8 mouse cellular contexts compared by ENCODE assay signal in genomic region chr7:144789601-144790556, GRCm38 (mm10). TPM values are rescaled to one million over a fixed set of nuclear protein-coding genes. Genes with fewer than 3 reads are reported as not detected.
A peak's percentile ranks its signal among the peaks of the same experiment; 100 is the strongest.
DNase-seq lines count a peak whose midpoint lies in the region; ATAC-seq and TF ChIP-seq lines count a peak whose summit lies in the region.

No protein-coding gene starts in this region.

- TF ChIP-seq CTCF in brain, embryonic 14.5 days (IDR thresholded peaks at IDR 0.05; ENCODE audit: borderline replicate concordance, extremely low read depth, insufficient read depth, insufficient read length) = peak; percentile 32; the same call in 1 of the 2 replicates

- no peak overlapping the region for H3K27ac ChIP-seq in kidney, embryonic 16.5 days (ENCODE audit: low read length)
- H3K27ac ChIP-seq in hindbrain, embryonic 12.5 days = no peak overlapping the region
- H3K27ac ChIP-seq in midbrain, embryonic 14.5 days (replicated peaks; ENCODE audit: low read depth, low read length) = no peak overlapping the region

- H3K4me3 ChIP-seq in kidney, embryonic 16.5 days (ENCODE audit: low read length) = peak overlapping the region; percentile 34
- peak overlapping the region; percentile 19 for H3K4me3 ChIP-seq in hindbrain, embryonic 12.5 days
- peak overlapping the region; percentile 25; the same call in 1 of the 2 replicates for H3K4me3 ChIP-seq in midbrain, embryonic 14.5 days (replicated peaks; ENCODE audit: low read depth, low read length)

- no peak for ATAC-seq in kidney, embryonic 16.5 days (ENCODE audit: low FRiP score, low TSS enrichment)
- ATAC-seq in hindbrain, embryonic 12.5 days (ENCODE audit: low FRiP score) = 0 out of 2 replicates have a peak, but pooled peaks have one; percentile 26
- no peak for ATAC-seq in midbrain, embryonic 14.5 days (ENCODE audit: low FRiP score, low TSS enrichment)
- ATAC-seq in frontal cortex, adult (ENCODE audit: low TSS enrichment) = no peak

- H3K4me1 ChIP-seq in kidney, embryonic 16.5 days (ENCODE audit: insufficient read depth, low read length) = no peaks in the 10 kb centered on the region
- H3K4me1 ChIP-seq in hindbrain, embryonic 12.5 days = no peaks in the 10 kb centered on the region
- no peaks in the 10 kb centered on the region for H3K4me1 ChIP-seq in midbrain, embryonic 14.5 days (ENCODE audit: control insufficient read depth, insufficient read depth, low read length)

- no peaks in the 10 kb centered on the region for H3K36me3 ChIP-seq in kidney, embryonic 16.5 days (ENCODE audit: insufficient read depth, low read length)
- no peaks in the 10 kb centered on the region for H3K36me3 ChIP-seq in hindbrain, embryonic 12.5 days
- no peaks in the 10 kb centered on the region for H3K36me3 ChIP-seq in midbrain, embryonic 14.5 days (ENCODE audit: control insufficient read depth, insufficient read depth, low read length)

- H3K9ac ChIP-seq in kidney, embryonic 16.5 days (replicated peaks; ENCODE audit: low read length) = 0 out of 2 replicates have a peak overlapping the region, but pooled peaks have one; percentile 22
- H3K9ac ChIP-seq in hindbrain, embryonic 12.5 days = no peak overlapping the region
- H3K9ac ChIP-seq in midbrain, embryonic 14.5 days (replicated peaks; ENCODE audit: low read length) = no peak overlapping the region

- H3K4me2 ChIP-seq in kidney, embryonic 16.5 days (replicated peaks; ENCODE audit: low read depth, low read length) = peak overlapping the region; percentile 48
- H3K4me2 ChIP-seq in hindbrain, embryonic 12.5 days (replicated peaks) = peak overlapping the region; percentile 46
- peak overlapping the region; percentile 45 for H3K4me2 ChIP-seq in midbrain, embryonic 14.5 days (ENCODE audit: low read length)

- no peaks in the 10 kb centered on the region for H3K9me3 ChIP-seq in kidney, embryonic 16.5 days (ENCODE audit: low read length)
- no peaks in the 10 kb centered on the region for H3K9me3 ChIP-seq in hindbrain, embryonic 12.5 days (replicated peaks)
- no peaks in the 10 kb centered on the region for H3K9me3 ChIP-seq in midbrain, embryonic 14.5 days (ENCODE audit: control insufficient read depth, low read length)

- no peak for DNase-seq in kidney, adult 9 months
- DNase-seq in brain, embryonic 14.5 days (ENCODE audit: low read depth) = peak; percentile 58
- peak; percentile 43 for DNase-seq in midbrain, embryonic 14.5 days
- DNase-seq in adrenal gland, postnatal 36 days = no peak
- no peak for DNase-seq in B cell, adult 2 months

- TF ChIP-seq POLR2A in brain, embryonic 14.5 days (IDR thresholded peaks at IDR 0.05; ENCODE audit: borderline replicate concordance, extremely low read depth, insufficient read depth, insufficient read length, poor library complexity, severe bottlenecking) = no peak

- 0 out of 2 replicates have a peak, but pooled peaks cover 3% of the 10 kb centered on the region for H3K27me3 ChIP-seq in kidney, embryonic 16.5 days (ENCODE audit: insufficient read depth, low read length)
- H3K27me3 ChIP-seq in hindbrain, embryonic 12.5 days = 0 out of 2 replicates have a peak, but pooled peaks cover 7% of the 10 kb centered on the region
- H3K27me3 ChIP-seq in midbrain, embryonic 14.5 days (ENCODE audit: control insufficient read depth, insufficient read depth, low read length) = no peaks in the 10 kb centered on the region

- 43% methylated on average over 36 of the region's 36 CpGs for WGBS in kidney, embryonic 16.5 days
- 48% methylated on average over 36 of the region's 36 CpGs for WGBS in hindbrain, embryonic 12.5 days
- 50% methylated on average over 36 of the region's 36 CpGs for WGBS in midbrain, embryonic 14.5 days

RNA-seq across cellular contexts. Expression of gene Ano1, which starts 38.1 kb away (rescaled TPM):
- 53.6 and 56.5 TPM in 2 replicates for polyA plus RNA-seq in kidney, embryonic 16.5 days (2015; fragmentation: Nextera tagmentation; extraction: Ambion mirVana)
- polyA plus RNA-seq in brain, embryonic 14.5 days (2012; rRNA removed) = 12.9 and 13.4 TPM in 2 replicates
- polyA plus RNA-seq in hindbrain, embryonic 12.5 days (2016; fragmentation: Nextera tagmentation; extraction: Ambion mirVana) = 6.9 and 7.5 TPM in 2 replicates
- polyA plus RNA-seq in midbrain, embryonic 14.5 days (2014; fragmentation: Nextera tagmentation; extraction: Ambion mirVana) = 7.3 and 14.9 TPM in 2 replicates
- total RNA-seq in adrenal gland, postnatal 36 days (2021) = 10 to 100 TPM; 20.9 to 25.4 TPM

RNA-seq across cellular contexts. Expression of gene Fgf3, which starts 48.0 kb away (rescaled TPM):
- 0.58 and 0.87 TPM in 2 replicates for polyA plus RNA-seq in kidney, embryonic 16.5 days (2015; fragmentation: Nextera tagmentation; extraction: Ambion mirVana)
- polyA plus RNA-seq in brain, embryonic 14.5 days (2012; rRNA removed) = 8.6 and 15.4 TPM in 2 replicates
- 1.9 and 2.1 TPM in 2 replicates for polyA plus RNA-seq in hindbrain, embryonic 12.5 days (2016; fragmentation: Nextera tagmentation; extraction: Ambion mirVana)
- polyA plus RNA-seq in midbrain, embryonic 14.5 days (2014; fragmentation: Nextera tagmentation; extraction: Ambion mirVana) = 16.7 and 22.6 TPM in 2 replicates
- total RNA-seq in adrenal gland, postnatal 36 days (2021) = under 1 TPM; 0.30 to 0.89 TPM

RNA-seq across cellular contexts. Expression of gene Fgf4, which starts 57.3 kb away (rescaled TPM):
- polyA plus RNA-seq in kidney, embryonic 16.5 days (2015; fragmentation: Nextera tagmentation; extraction: Ambion mirVana) = 0.05 TPM in 1 of 2 replicates, not detected in the other
- polyA plus RNA-seq in brain, embryonic 14.5 days (2012; rRNA removed) = not detected in 2 replicates
- 0.13 and 0.46 TPM in 2 replicates for polyA plus RNA-seq in hindbrain, embryonic 12.5 days (2016; fragmentation: Nextera tagmentation; extraction: Ambion mirVana)
- not detected in 2 replicates for polyA plus RNA-seq in midbrain, embryonic 14.5 days (2014; fragmentation: Nextera tagmentation; extraction: Ambion mirVana)
- not detected for total RNA-seq in adrenal gland, postnatal 36 days (2021)

Comparison
In these comparisons a context has a peak if more than half of its experiments do, and no peak if none do; other contexts are left out.
1. DNase-seq: peak in brain, embryonic 14.5 days (single experiment) and midbrain, embryonic 14.5 days (single experiment); none in kidney, adult 9 months (single experiment), adrenal gland, postnatal 36 days (0 of 2) and B cell, adult 2 months (0 of 2).
2. Peak in every context shown above with its lines, with median percentiles within 50 percentile points of each other: H3K4me2 ChIP-seq and H3K4me3 ChIP-seq.